Mouse (Mus musculus) brain, embryonic 18.5 days (tissue): ENCODE measurements at regions not wholly inside any gene's neighbourhood (a gene's known extent, or its start where the extent isn't known, plus 50 kb on each side); places are given as distances from the start of the nearest gene placed in this dataset.

ENCODE experiments used
- DNase-seq: peaks from one replicate; pipeline ENCODE4 v3.0.0-alpha.2; 2012; ENCODE audit warnings: low read depth, low spot score

DNA sequence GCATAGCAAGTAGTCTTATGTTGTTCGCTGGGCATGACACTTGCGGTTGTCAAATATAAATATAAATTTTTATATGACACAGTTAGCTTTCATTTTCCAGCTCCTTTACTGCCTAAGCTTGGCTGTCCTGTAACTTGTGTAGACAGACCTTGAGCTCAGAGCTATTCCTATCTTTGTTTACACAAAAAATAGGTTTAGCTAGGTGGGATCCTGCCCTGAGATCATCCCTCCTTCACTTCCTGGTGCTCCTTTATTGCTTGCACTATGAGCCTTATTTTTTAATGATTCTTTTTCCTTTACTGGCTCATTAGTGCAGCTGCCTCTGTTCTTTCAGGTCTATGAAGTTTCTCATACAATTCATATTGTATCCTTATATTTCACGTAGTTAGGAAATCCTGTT lies 375.6 kb upstream of the Tfap2d start:
- no peak for DNase-seq

DNA sequence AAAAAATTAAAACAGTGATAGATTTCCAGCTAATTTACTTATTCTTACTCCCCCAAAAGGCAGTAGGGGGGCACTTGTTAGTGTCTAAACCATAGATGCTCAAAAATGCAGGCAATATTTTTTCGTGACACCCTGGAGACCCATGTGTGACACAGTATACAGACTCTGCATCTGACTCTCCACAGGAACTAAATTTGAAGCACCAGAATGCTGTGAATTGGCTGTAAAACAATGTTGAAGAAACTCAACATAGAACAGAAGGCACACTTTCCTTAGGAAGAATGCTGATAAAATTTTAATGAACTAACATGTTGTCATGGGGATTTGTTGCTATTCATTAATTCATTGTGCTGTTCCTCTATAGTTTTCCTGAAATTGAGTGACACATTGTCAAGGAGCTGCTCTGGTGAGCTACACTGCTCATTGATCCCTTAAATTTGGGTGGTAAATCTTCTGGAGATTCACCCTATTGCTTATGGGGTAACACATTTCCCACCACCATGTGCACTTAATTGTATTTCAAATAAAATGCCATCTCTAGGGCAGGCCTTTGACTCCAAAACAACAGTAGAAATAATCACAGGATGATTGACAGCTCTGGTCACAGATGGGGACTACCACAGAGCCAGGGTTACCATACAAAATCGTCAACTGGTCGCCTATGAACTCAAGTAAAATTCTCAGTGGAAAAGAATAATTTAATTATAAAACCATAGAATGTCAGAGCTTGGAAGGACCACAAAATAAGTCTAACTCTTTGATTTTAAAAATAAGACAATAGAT lies 344.3 kb upstream of the Tfap2d start:
- peak; percentile 50 for DNase-seq

DNA sequence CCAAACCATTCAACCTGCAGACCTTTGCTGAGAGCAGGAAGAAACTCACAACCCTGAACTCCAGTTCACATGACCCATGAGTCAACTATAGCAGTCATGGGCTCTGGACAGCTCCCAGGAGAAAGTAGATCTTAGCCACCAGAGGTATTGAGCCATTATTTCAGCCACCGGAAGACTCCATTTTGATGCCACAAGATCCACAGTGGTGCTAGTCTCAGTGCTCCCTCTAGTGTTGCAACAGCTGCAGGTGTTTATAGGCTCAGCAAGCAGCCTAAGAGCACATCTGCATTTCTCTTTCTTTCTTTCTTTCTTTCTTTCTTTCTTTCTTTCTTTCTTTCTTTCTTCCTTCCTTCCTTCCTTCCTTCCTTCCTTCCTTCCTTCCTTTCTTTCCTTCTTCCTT lies 309.2 kb upstream of the Tfap2d start:
- no peak for DNase-seq
